Mouse (Mus musculus) embryonic fibroblast, embryonic 13.5 days (primary cell): ENCODE data around the gene Podxl2.

Source experiments
- CTCF ChIP-seq: IDR thresholded peaks from 2 replicates; pipeline ENCODE4 v1.5.1; 2011; ENCODE audit warnings: mild to moderate bottlenecking, control low read depth, low read length, moderate library complexity, borderline replicate concordance; ENCODE audit not compliant: insufficient read depth
- POLR2A ChIP-seq: IDR thresholded peaks from 2 replicates; pipeline ENCODE4 v1.6.1; 2011; ENCODE audit warnings: low read depth, mild to moderate bottlenecking, control low read depth, low read length, moderate library complexity

GRCm38 (mm10) chr6:88897246-88897645, 22.4 kb upstream of the Podxl2 start:
- TF ChIP-seq POLR2A (no peak), CTCF (no peak)
